Mouse (Mus musculus) myocyte (in vitro differentiated cells): Measurements from ENCODE around the gene Tmem8.

Experiments
- CEBPB ChIP-seq: IDR thresholded peaks from 2 replicates; pipeline ENCODE4 v1.6.1; 2011; ENCODE audit warnings: mild to moderate bottlenecking, moderate library complexity; ENCODE audit not compliant: poor library complexity, insufficient read depth, severe bottlenecking
- E2F4 ChIP-seq: IDR thresholded peaks from one replicate; pipeline ENCODE4 v1.6.1; 2011; ENCODE audit warnings: mild to moderate bottlenecking, control low read depth, moderate library complexity; ENCODE audit not compliant: insufficient read depth
- MYOG ChIP-seq, 3 experiments: IDR thresholded peaks; one replicate each; pipeline ENCODE4 v1.6.1; 2011; ENCODE audit warnings: control low read depth in 2 of 3, low read depth in 2 of 3, mild to moderate bottlenecking in 2 of 3; ENCODE audit not compliant: insufficient read length in 2 of 3, control insufficient read depth in 1 of 3, insufficient read depth in 1 of 3
- POLR2A ChIP-seq: IDR thresholded peaks from one replicate; pipeline ENCODE4 v1.6.1; 2011; ENCODE audit warnings: low read depth, mild to moderate bottlenecking, control low read depth, moderate library complexity; ENCODE audit not compliant: insufficient read length
- TCF12 ChIP-seq: IDR thresholded peaks from one replicate; pipeline ENCODE4 v1.6.1; 2011; ENCODE audit warnings: mild to moderate bottlenecking, control low read depth; ENCODE audit not compliant: poor library complexity, insufficient read depth, severe bottlenecking

- no peak for TF ChIP-seq POLR2A
- no peak for TF ChIP-seq TCF12
- TF ChIP-seq CEBPB: no peak
- TF ChIP-seq E2F4: no peak
- TF ChIP-seq MYOG (IDR thresholded peaks at IDR 0.05; ENCODE audit: control insufficient read depth in 1 of 3, insufficient read depth in 1 of 3, insufficient read length in 2 of 3, low read depth in 2 of 3): no peak
These were observed 12.9 kb upstream of the Tmem8 start for GRCm38 (mm10) chr17:26100166-26100565.
